ENCODE assay signal across 9 mouse cellular contexts in genomic region chr5:123827659-123828091, GRCm38 (mm10). TPM values are rescaled to one million over a fixed set of nuclear protein-coding genes. Genes with fewer than 3 reads are reported as not detected.
DNase-seq lines count a peak whose midpoint lies in the region; ATAC-seq lines count a peak whose summit lies in the region.
"Had no signal": no experiment of that assay in that cellular context is flagged by ENCODE, and none has a peak within 500 bp of the region (broad histone marks: within the 10 kb centered on the region; RNA-seq: fewer than 3 reads in every experiment).

No protein-coding gene starts in this region.

- peak; percentile 36 to 40 for DNase-seq in cerebellum, postnatal 10 days
- no peak for DNase-seq in cerebellum, adult 11-12 months
- DNase-seq in urinary bladder, adult 2 months (ENCODE audit: low spot score) = peak; percentile 32
- DNase-seq in urinary bladder, postnatal 10 days (ENCODE audit: low spot score) = no peak
- peak; percentile 12 for DNase-seq in right cerebral cortex, postnatal 4 days
- DNase-seq in thymus, postnatal 14 days = no peak
- DNase-seq in natural killer cell, adult 2 months (ENCODE audit: low spot score in 2 of 2) = no peak

- H3K4me1 ChIP-seq in kidney, embryonic 16.5 days (ENCODE audit: insufficient read depth, low read length) = peaks cover 7% of the 10 kb centered on the region; the same call in 1 of the 2 replicates

- H3K36me3 ChIP-seq in kidney, embryonic 16.5 days (ENCODE audit: insufficient read depth, low read length) = no peaks in the 10 kb centered on the region

- peak; percentile 86; the same call in 1 of the 2 replicates for ATAC-seq in kidney, embryonic 16.5 days (ENCODE audit: low FRiP score, low TSS enrichment)

- WGBS in kidney, embryonic 16.5 days = 18% methylated on average over 6 of the region's 6 CpGs

- 0 out of 2 replicates have a peak overlapping the region, but pooled peaks have one; percentile 10 for H3K4me3 ChIP-seq in kidney, embryonic 16.5 days (ENCODE audit: low read length)
- H3K4me3 ChIP-seq: embryonic facial prominence, embryonic 13.5 days had no signal

- no peaks in the 10 kb centered on the region for H3K9me3 ChIP-seq in kidney, embryonic 16.5 days (ENCODE audit: low read length)
- H3K9me3 ChIP-seq: embryonic facial prominence, embryonic 13.5 days had no signal

- peak overlapping the region; percentile 32 for H3K4me2 ChIP-seq in kidney, embryonic 16.5 days (replicated peaks; ENCODE audit: low read depth, low read length)
- H3K4me2 ChIP-seq: embryonic facial prominence, embryonic 13.5 days had no signal

- H3K9ac ChIP-seq in kidney, embryonic 16.5 days (replicated peaks; ENCODE audit: low read length) = peak overlapping the region; percentile 41; the same call in 1 of the 2 replicates
- H3K9ac ChIP-seq: embryonic facial prominence, embryonic 13.5 days had no signal

- H3K27ac ChIP-seq in kidney, embryonic 16.5 days (ENCODE audit: low read length) = peak overlapping the region; percentile 66
- H3K27ac ChIP-seq: embryonic facial prominence, embryonic 13.5 days had no signal

- H3K27me3 ChIP-seq in kidney, embryonic 16.5 days (ENCODE audit: insufficient read depth, low read length) = no peaks in the 10 kb centered on the region
- H3K27me3 ChIP-seq: embryonic facial prominence, embryonic 13.5 days had no signal

RNA-seq across cellular contexts. Expression of gene Hcar2, which starts 37.6 kb away (rescaled TPM):
- polyA plus RNA-seq in urinary bladder, adult 2 months (2012; rRNA removed) = 6.3 and 7.2 TPM in 2 replicates
- polyA plus RNA-seq in kidney, embryonic 16.5 days (2015; fragmentation: Nextera tagmentation; extraction: Ambion mirVana) = not detected in 2 replicates

RNA-seq across cellular contexts. Expression of gene Hcar1, which starts 52.1 kb away (rescaled TPM):
- polyA plus RNA-seq in urinary bladder, adult 2 months (2012; rRNA removed) = 8.4 and 9.0 TPM in 2 replicates
- polyA plus RNA-seq in kidney, embryonic 16.5 days (2015; fragmentation: Nextera tagmentation; extraction: Ambion mirVana) = 3.0 and 3.2 TPM in 2 replicates

Comparison
In these comparisons a context has a peak if more than half of its experiments do, and no peak if none do; other contexts are left out.
1. DNase-seq: peak in cerebellum, postnatal 10 days (2 of 2), urinary bladder, adult 2 months (single experiment) and right cerebral cortex, postnatal 4 days (single experiment); none in cerebellum, adult 11-12 months (single experiment), urinary bladder, postnatal 10 days (single experiment), thymus, postnatal 14 days (single experiment) and natural killer cell, adult 2 months (0 of 2).